Mouse (Mus musculus) kidney, adult 2 months (tissue): Measurements from ENCODE around the gene Fus.

Source experiments
- CTCF ChIP-seq: fragments of 200-500 bp; conservative IDR thresholded peaks from 2 replicates; pipeline ENCODE4 v1.5.1; 2011; ENCODE audit warnings: low read depth, mild to moderate bottlenecking, control low read depth, low read length, moderate library complexity, mixed read lengths; ENCODE audit not compliant: insufficient read depth, insufficient read length
- POLR2A ChIP-seq: fragments of 200-500 bp; IDR thresholded peaks from one replicate; pipeline ENCODE4 v1.6.1; 2011; ENCODE audit warnings: low read depth, low read length, control low read depth

GRCm38 (mm10) chr7:128031403-128031976 lies 64.2 kb downstream of the Fus start:
- TF ChIP-seq CTCF, result no peak
- TF ChIP-seq POLR2A, result no peak
